25 mouse cellular contexts compared by ENCODE assay signal in genomic region chr8:61896742-61897141, GRCm38 (mm10). TPM values are rescaled to one million over a fixed set of nuclear protein-coding genes. Genes with fewer than 3 reads are reported as not detected.
A peak's percentile ranks its signal among the peaks of the same experiment; 100 is the strongest.
DNase-seq lines count a peak whose midpoint lies in the region; ATAC-seq lines count a peak whose summit lies in the region.
"Had no signal": no experiment of that assay in that cellular context is flagged by ENCODE, and none has a peak within 500 bp of the region (broad histone marks: within the 10 kb centered on the region; RNA-seq: fewer than 3 reads in every experiment).

No protein-coding gene starts in this region.

- peaks cover 4% of the 10 kb centered on the region; the same call in 1 of the 2 replicates for H3K36me3 ChIP-seq in heart, embryonic 15.5 days
- no peaks in the 10 kb centered on the region for H3K36me3 ChIP-seq in intestine, embryonic 16.5 days (ENCODE audit: control insufficient read depth, insufficient read depth, low read length)
- H3K36me3 ChIP-seq: embryonic facial prominence, embryonic 15.5 days; forebrain, embryonic 10.5 days; forebrain, embryonic 15.5 days; G1E; hindbrain, embryonic 12.5 days had no signal

- ATAC-seq in heart, embryonic 15.5 days (replicated peaks; ENCODE audit: insufficient number of reproducible peaks, insufficient read depth, low FRiP score, low read depth) = no peak
- ATAC-seq in megakaryocyte progenitor cell, adult 5-6 weeks (replicated peaks; ENCODE audit: poor library complexity) = peak; percentile 85
- no peak for ATAC-seq in intestine, embryonic 16.5 days
- ATAC-seq: CD4-positive, CD25-positive, alpha-beta regulatory T cell, adult 4 months; forebrain, embryonic 15.5 days; hindbrain, embryonic 16.5 days; inflammation-experienced regulatory T-cells, adult 6 months had no signal

- WGBS in heart, embryonic 15.5 days = 85% methylated on average over 1 of the region's 1 CpGs
- WGBS in intestine, embryonic 16.5 days = 83% methylated on average over 1 of the region's 1 CpGs

- no peak overlapping the region for H3K27ac ChIP-seq in heart, embryonic 15.5 days
- H3K27ac ChIP-seq in intestine, embryonic 16.5 days (ENCODE audit: low read length) = no peak overlapping the region
- H3K27ac ChIP-seq: embryonic facial prominence, embryonic 15.5 days; forebrain, embryonic 10.5 days; forebrain, embryonic 15.5 days; hindbrain, embryonic 12.5 days had no signal

- H3K4me3 ChIP-seq in heart, embryonic 15.5 days = no peak overlapping the region
- H3K4me3 ChIP-seq in intestine, embryonic 16.5 days (ENCODE audit: low read length) = no peak overlapping the region
- H3K4me3 ChIP-seq: embryonic facial prominence, embryonic 15.5 days; erythroblast, embryonic 14.5 days; forebrain, embryonic 10.5 days; forebrain, embryonic 15.5 days; heart, embryonic 12.5 days; hindbrain, embryonic 12.5 days had no signal

- no peaks in the 10 kb centered on the region for H3K27me3 ChIP-seq in heart, embryonic 15.5 days
- H3K27me3 ChIP-seq in intestine, embryonic 16.5 days (replicated peaks; ENCODE audit: control insufficient read depth, insufficient read depth, low read length) = no peaks in the 10 kb centered on the region
- H3K27me3 ChIP-seq: embryonic facial prominence, embryonic 15.5 days; forebrain, embryonic 15.5 days; heart, embryonic 12.5 days; hindbrain, embryonic 12.5 days had no signal

- no peaks in the 10 kb centered on the region for H3K9me3 ChIP-seq in heart, embryonic 15.5 days (replicated peaks)
- H3K9me3 ChIP-seq in intestine, embryonic 16.5 days (ENCODE audit: control insufficient read depth, low read length) = no peaks in the 10 kb centered on the region
- H3K9me3 ChIP-seq: embryonic facial prominence, embryonic 15.5 days; forebrain, embryonic 10.5 days; forebrain, embryonic 15.5 days; G1E; heart, embryonic 12.5 days; hindbrain, embryonic 12.5 days had no signal

- peaks cover 26% of the 10 kb centered on the region for H3K4me1 ChIP-seq in heart, embryonic 15.5 days (replicated peaks)
- H3K4me1 ChIP-seq in intestine, embryonic 16.5 days (ENCODE audit: control insufficient read depth, insufficient read depth, low read length) = no peaks in the 10 kb centered on the region
- H3K4me1 ChIP-seq: embryonic facial prominence, embryonic 15.5 days had no signal

- no peak for DNase-seq in heart, adult 9 months (ENCODE audit: low spot score in 2 of 2)
- peak; percentile 6 for DNase-seq in lung, postnatal 36 days
- no peak for DNase-seq in lung, adult 18-20 months
- DNase-seq: adrenal gland, adult 8-10 months; adrenal gland, postnatal 36 days; B cell, adult 2 months; cerebellum, adult 2 months; cerebellum, postnatal 14 days; embryo, embryonic 11 days; gastrocnemius, postnatal 36 days; heart, adult 18-20 months; kidney, adult 11 months had no signal

- H3K4me2 ChIP-seq in heart, embryonic 15.5 days = peak overlapping the region; percentile 36
- H3K4me2 ChIP-seq in intestine, embryonic 16.5 days (ENCODE audit: low read depth, low read length) = no peak overlapping the region
- H3K4me2 ChIP-seq: embryonic facial prominence, embryonic 15.5 days; forebrain, embryonic 15.5 days; hindbrain, embryonic 12.5 days had no signal

- H3K9ac ChIP-seq in heart, embryonic 15.5 days = no peak overlapping the region
- no peak overlapping the region for H3K9ac ChIP-seq in intestine, embryonic 16.5 days (ENCODE audit: low read depth, low read length)
- H3K9ac ChIP-seq: embryonic facial prominence, embryonic 15.5 days; forebrain, embryonic 15.5 days; hindbrain, embryonic 12.5 days had no signal

RNA-seq across cellular contexts. Expression of gene Palld, which starts 5.7 kb away (rescaled TPM):
- polyA plus RNA-seq in heart, embryonic 15.5 days (2015; fragmentation: Nextera tagmentation; extraction: Ambion mirVana) = 173 and 181 TPM in 2 replicates
- 0.17 TPM in 1 of 2 replicates, not detected in the other for total RNA-seq in megakaryocyte progenitor cell, adult 5-6 weeks (2015)
- total RNA-seq in megakaryocyte progenitor cell, adult 5-6 weeks (2017) = 0.12 and 0.20 TPM in 2 replicates
- 70.4 and 74.8 TPM in 2 replicates for polyA plus RNA-seq in intestine, embryonic 16.5 days (2015; fragmentation: Nextera tagmentation; extraction: Ambion mirVana)
- polyA plus RNA-seq: G1E had no signal

RNA-seq across cellular contexts. Expression of gene Ddx60, which starts 31.1 kb away (rescaled TPM):
- polyA plus RNA-seq in heart, embryonic 15.5 days (2015; fragmentation: Nextera tagmentation; extraction: Ambion mirVana) = 2.1 and 2.7 TPM in 2 replicates
- total RNA-seq in megakaryocyte progenitor cell, adult 5-6 weeks (2015) = 1.9 and 3.4 TPM in 2 replicates
- 2.2 and 2.8 TPM in 2 replicates for total RNA-seq in megakaryocyte progenitor cell, adult 5-6 weeks (2017)
- 0.64 and 1.1 TPM in 2 replicates for polyA plus RNA-seq in intestine, embryonic 16.5 days (2015; fragmentation: Nextera tagmentation; extraction: Ambion mirVana)
- polyA plus RNA-seq: erythroblast, embryonic 14.5 days; G1E had no signal
